Mouse (Mus musculus) limb, embryonic 14.5 days (tissue): Measurements from ENCODE around the gene Ms4a15. TPM values are rescaled to one million over a fixed set of nuclear protein-coding genes. Genes with fewer than 3 reads are reported as not detected.

ENCODE experiments used
- ATAC-seq: fragments of 200-750 bp; cut with Nextera tagmentation; 2 replicates; pipeline ENCODE4 v1.8.0; 2017; ENCODE audit warnings: low read depth, moderate number of reproducible peaks, moderate TSS enrichment; ENCODE audit not compliant: low FRiP score
- DNase-seq: peaks from one replicate; pipeline ENCODE4 v3.0.0-alpha.2; 2015; ENCODE audit warnings: low spot score
- H3K27ac ChIP-seq: fragments of 300-500 bp; sonication (generic); replicated peaks from 2 replicates; pipeline ENCODE4 v1.5.1; 2014; ENCODE audit warnings: low read depth, mild to moderate bottlenecking, low read length, moderate library complexity, mixed read lengths
- H3K27me3 ChIP-seq: fragments of 300-500 bp; sonication (generic); 2 replicates; pipeline ENCODE4 v1.6.1; 2014; ENCODE audit warnings: low read length, mixed read lengths; ENCODE audit not compliant: control insufficient read depth, insufficient read depth
- H3K36me3 ChIP-seq: fragments of 300-500 bp; sonication (generic); 2 replicates; pipeline ENCODE4 v1.6.1; 2014; ENCODE audit warnings: mild to moderate bottlenecking, low read length, moderate library complexity, mixed read lengths; ENCODE audit not compliant: control insufficient read depth, insufficient read depth
- H3K4me1 ChIP-seq: fragments of 300-500 bp; sonication (generic); 2 replicates; pipeline ENCODE4 v1.6.1; 2014; ENCODE audit warnings: antibody characterized with exemption, low read length, mixed read lengths; ENCODE audit not compliant: control insufficient read depth, insufficient read depth
- H3K4me2 ChIP-seq: fragments of 300-500 bp; sonication (generic); replicated peaks from 2 replicates; pipeline ENCODE4 v1.6.1; 2014; ENCODE audit warnings: low read depth, mild to moderate bottlenecking, low read length, moderate library complexity; ENCODE audit not compliant: severe bottlenecking
- H3K4me3 ChIP-seq: fragments of 300-500 bp; sonication (generic); replicated peaks from 2 replicates; pipeline ENCODE4 v1.5.1; 2014; ENCODE audit warnings: low read length
- H3K9ac ChIP-seq: fragments of 300-500 bp; sonication (generic); 2 replicates; pipeline ENCODE4 v1.6.1; 2014; ENCODE audit warnings: mild to moderate bottlenecking, low read depth, low read length, moderate library complexity; ENCODE audit not compliant: severe bottlenecking
- H3K9me3 ChIP-seq: fragments of 300-500 bp; sonication (generic); 2 replicates; pipeline ENCODE4 v1.6.1; 2016; ENCODE audit warnings: low read length; ENCODE audit not compliant: control insufficient read depth
- POLR2A ChIP-seq: fragments of 200-500 bp; IDR thresholded peaks from 2 replicates; pipeline ENCODE4 v1.8.0; 2012; ENCODE audit warnings: inconsistent platforms, mild to moderate bottlenecking, moderate library complexity, borderline replicate concordance; ENCODE audit not compliant: insufficient read depth, insufficient read length; ENCODE audit errors: extremely low read depth
- WGBS: fragments of 180-500 bp; shearing (Covaris S2); extraction: QIAGEN DNeasy Blood & Tissue Kit; methylation state at CpG from one replicate; pipeline ENCODE4 v1.1.7; 2014; 5-methylcytosine and 5-hydroxymethylcytosine counted together
- polyA plus RNA-seq, 2 experiments: library from polyadenylated mRNA; depleted of rRNA in 1 of 2; stranded (reverse) in 1 of 2; unstranded in 1 of 2; fragments of >200 nt; fragmentation: Nextera tagmentation in 1 of 2; extraction: Ambion mirVana in 1 of 2; gene quantifications; 2 replicates each; pipeline versions ENCODE4 v1.2.1 to v1.2.3; 2012 to 2014

Gene Ms4a15
- polyA plus RNA-seq, 2 experiments = not detected

DNA sequence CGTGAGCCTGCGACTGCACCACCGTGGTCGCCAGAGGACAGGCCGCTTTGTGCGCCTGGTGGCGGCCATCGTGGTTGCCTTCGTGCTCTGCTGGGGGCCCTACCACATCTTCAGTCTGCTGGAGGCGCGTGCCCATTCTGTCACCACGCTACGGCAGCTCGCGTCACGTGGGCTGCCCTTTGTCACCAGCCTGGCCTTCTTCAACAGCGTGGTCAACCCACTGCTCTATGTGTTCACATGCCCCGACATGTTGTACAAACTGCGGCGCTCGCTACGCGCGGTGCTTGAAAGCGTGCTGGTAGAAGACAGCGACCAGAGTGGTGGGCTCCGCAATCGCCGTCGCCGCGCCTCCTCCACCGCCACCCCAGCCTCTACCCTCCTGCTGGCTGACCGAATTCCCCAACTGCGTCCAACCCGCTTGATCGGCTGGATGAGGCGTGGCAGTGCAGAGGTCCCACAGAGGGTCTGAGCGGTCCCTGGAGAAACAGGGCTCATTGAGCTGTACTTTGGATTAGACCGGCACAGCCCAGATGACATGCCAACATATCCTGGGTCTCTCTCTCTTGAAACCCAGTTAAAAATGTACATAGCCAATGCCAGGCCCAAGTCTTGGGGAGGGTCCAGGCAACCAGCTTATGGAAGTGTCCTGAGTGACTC, 52.1 kb downstream of the Ms4a15 start:
- Histone ChIP-seq H3K27ac (no peak overlapping the region), H3K4me3 (peak overlapping the region; percentile 43), H3K4me1 (peaks cover 8% of the 10 kb centered on the region; the same call in 1 of the 2 replicates), H3K9me3 (no peaks in the 10 kb centered on the region), H3K27me3 (no peaks in the 10 kb centered on the region), H3K4me2 (peak overlapping the region; percentile 74), H3K36me3 (peaks cover 42% of the 10 kb centered on the region), H3K9ac (peak overlapping the region; percentile 60)
- peak; percentile 62 for ATAC-seq
- no peak for TF ChIP-seq POLR2A
- DNase-seq = peak; percentile 7
- WGBS = 5% methylated on average over 40 of the region's 40 CpGs

DNA sequence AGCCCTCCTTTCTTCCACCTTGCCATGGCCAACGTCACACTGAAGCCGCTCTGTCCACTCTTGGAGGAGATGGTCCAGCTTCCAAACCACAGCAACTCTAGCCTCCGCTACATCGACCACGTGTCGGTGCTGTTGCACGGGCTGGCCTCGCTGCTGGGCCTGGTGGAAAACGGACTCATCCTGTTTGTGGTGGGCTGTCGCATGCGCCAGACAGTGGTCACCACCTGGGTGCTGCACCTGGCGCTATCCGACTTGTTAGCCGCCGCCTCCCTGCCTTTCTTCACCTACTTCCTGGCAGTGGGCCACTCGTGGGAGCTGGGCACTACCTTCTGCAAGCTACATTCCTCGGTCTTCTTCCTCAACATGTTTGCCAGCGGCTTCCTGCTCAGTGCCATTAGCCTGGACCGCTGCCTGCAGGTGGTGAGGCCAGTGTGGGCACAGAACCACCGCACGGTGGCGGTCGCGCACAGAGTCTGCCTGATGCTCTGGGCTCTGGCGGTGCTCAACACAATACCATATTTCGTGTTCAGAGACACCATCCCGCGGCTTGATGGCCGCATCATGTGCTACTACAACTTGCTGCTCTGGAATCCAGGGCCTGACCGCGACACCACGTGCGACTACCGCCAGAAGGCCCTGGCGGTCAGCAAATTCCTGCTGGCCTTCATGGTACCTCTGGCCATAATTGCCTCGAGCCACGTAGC, 52.8 kb downstream of the Ms4a15 start:
- peaks cover 8% of the 10 kb centered on the region; the same call in 1 of the 2 replicates for H3K4me1 ChIP-seq
- H3K9ac ChIP-seq = peak overlapping the region; percentile 60
- peak; percentile 80 for DNase-seq
- H3K27me3 ChIP-seq = no peaks in the 10 kb centered on the region
- peak; percentile 90 for ATAC-seq
- whole genome bisulfite sequencing = 17% methylated on average over 37 of the region's 37 CpGs
- peak; percentile 41; the same call in 1 of the 2 replicates for TF ChIP-seq POLR2A
- no peak overlapping the region for H3K27ac ChIP-seq
- H3K4me2 ChIP-seq = peak overlapping the region; percentile 74
- no peaks in the 10 kb centered on the region for H3K9me3 ChIP-seq
- peaks cover 38% of the 10 kb centered on the region for H3K36me3 ChIP-seq
- H3K4me3 ChIP-seq = peak overlapping the region; percentile 43

DNA sequence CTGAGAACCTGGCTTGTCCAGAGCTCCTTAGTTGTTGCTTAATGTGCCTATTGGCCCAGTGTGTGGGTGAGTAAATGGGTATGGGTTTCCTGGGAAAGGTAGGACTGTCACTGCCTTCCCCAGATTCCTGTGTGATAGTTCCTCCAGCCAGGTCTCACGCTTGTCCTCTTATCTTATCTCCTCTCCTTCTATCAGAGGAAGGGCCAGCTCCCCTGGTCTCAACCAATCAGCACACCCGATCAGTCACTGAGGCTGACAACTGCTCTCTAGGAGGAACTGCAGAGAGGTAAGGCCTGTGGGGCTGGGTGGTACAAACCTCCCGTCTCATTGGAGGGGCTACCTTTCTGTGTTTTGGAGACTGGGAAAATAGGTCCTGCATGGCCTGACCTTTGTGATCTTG, 54.3 kb downstream of the Ms4a15 start:
- peaks cover 24% of the 10 kb centered on the region for H3K36me3 ChIP-seq
- 39% methylated on average over 3 of the region's 3 CpGs for WGBS
- H3K4me3 ChIP-seq = no peak overlapping the region
- ATAC-seq (no peak), DNase-seq (no peak)
- H3K4me1 ChIP-seq = peaks cover 8% of the 10 kb centered on the region; the same call in 1 of the 2 replicates
- no peak overlapping the region for H3K9ac ChIP-seq
- no peak for TF ChIP-seq POLR2A
- H3K9me3 ChIP-seq = no peaks in the 10 kb centered on the region
- no peak overlapping the region for H3K27ac ChIP-seq
- no peak overlapping the region for H3K4me2 ChIP-seq
- no peaks in the 10 kb centered on the region for H3K27me3 ChIP-seq

DNA sequence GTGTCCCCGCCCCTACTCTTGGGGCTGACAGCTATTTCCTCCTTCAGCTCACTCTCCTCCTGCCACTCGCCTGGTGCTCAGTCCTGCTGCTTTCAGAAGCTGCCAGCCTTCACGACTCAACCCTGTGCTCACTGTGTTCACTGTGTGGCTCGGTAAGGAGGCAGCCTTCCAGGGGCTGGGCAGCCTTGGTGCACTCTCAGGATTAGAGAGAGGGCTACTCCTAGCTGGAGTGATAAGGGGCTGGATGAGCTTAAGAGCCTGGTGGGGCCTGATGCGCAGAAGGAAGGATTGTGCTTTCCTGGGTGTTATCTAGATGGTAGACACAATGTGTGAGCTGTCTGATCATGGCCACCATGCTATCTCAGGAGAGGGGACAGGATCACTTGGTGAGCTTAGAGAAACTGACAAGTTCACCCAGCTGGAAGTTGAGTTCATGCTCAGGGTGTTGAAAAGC, 55.9 kb downstream of the Ms4a15 start, which contains the start of gene Ptgdr2:
Ptgdr2 (plus strand) TSS at position 51 of the 454 bp plus-strand sequence.
- Histone ChIP-seq H3K4me1 (peaks cover 8% of the 10 kb centered on the region; the same call in 1 of the 2 replicates), H3K9ac (no peak within 1 kb of the TSS), H3K36me3 (peaks cover 7% of the 10 kb centered on the region), H3K27me3 (no peaks in the 10 kb centered on the region), H3K9me3 (no peaks in the 10 kb centered on the region), H3K4me3 (no peak within 1 kb of the TSS), H3K4me2 (no peak within 1 kb of the TSS), H3K27ac (no peak within 1 kb of the TSS)
- DNase-seq = no peak
- no peak for ATAC-seq
- 59% methylated on average over 5 of the region's 5 CpGs for WGBS
- TF ChIP-seq POLR2A = no peak

DNA sequence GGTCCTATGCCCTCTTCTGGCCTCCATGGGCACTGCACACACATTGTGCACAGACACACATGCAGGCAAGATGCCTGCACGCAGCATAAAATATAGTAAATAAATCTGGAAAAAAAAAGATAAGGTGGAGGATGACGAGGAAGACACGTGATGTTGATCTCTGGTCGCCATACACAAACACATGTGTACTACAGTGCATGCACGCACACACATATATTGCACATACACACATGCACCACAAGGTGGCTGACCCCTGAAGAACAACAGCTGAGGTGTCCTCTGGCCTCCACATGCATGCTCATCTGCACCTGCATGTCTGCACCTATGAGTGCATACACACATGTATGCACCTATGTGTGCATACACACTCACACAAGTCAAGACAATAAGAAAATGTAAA, 57.0 kb downstream of the Ms4a15 start:
- no peak overlapping the region for H3K9ac ChIP-seq
- H3K27ac ChIP-seq = no peak overlapping the region
- H3K36me3 ChIP-seq = no peaks in the 10 kb centered on the region
- no peaks in the 10 kb centered on the region for H3K9me3 ChIP-seq
- peaks cover 3% of the 10 kb centered on the region; the same call in 1 of the 2 replicates for H3K4me1 ChIP-seq
- no peak for ATAC-seq
- no peak overlapping the region for H3K4me2 ChIP-seq
- H3K4me3 ChIP-seq = no peak overlapping the region
- no peak for TF ChIP-seq POLR2A
- WGBS = 88% methylated on average over 5 of the region's 5 CpGs
- no peak for DNase-seq
- H3K27me3 ChIP-seq = no peaks in the 10 kb centered on the region
